Mouse (Mus musculus): ENCODE measurements around the gene Gm10803. TPM values are rescaled to one million over a fixed set of nuclear protein-coding genes. Genes with fewer than 3 reads are reported as not detected.

Gene Gm10803
- polyA plus RNA-seq, 1 experiment from 2014 or later = not detected

- Histone ChIP-seq H3K36me3 (no peaks in the 10 kb centered on the region), H3K9ac (no peak overlapping the region), H3K4me2 (no peak overlapping the region), H3K4me1 (no peaks in the 10 kb centered on the region), H3K4me3 (no peak overlapping the region), H3K9me3 (replicated peaks) (no peaks in the 10 kb centered on the region), H3K27me3 (replicated peaks) (0 out of 2 replicates have a peak, but pooled peaks cover 4% of the 10 kb centered on the region), H3K27ac (no peak overlapping the region)
- WGBS (ENCODE audit: insufficient replicate concordance) = 72% methylated on average over 2 of the region's 2 CpGs
- no peak for ATAC-seq
Measured at GRCm38 (mm10) chr2:93541771-93542170, 18.6 kb upstream of the Gm10803 start.

DNA sequence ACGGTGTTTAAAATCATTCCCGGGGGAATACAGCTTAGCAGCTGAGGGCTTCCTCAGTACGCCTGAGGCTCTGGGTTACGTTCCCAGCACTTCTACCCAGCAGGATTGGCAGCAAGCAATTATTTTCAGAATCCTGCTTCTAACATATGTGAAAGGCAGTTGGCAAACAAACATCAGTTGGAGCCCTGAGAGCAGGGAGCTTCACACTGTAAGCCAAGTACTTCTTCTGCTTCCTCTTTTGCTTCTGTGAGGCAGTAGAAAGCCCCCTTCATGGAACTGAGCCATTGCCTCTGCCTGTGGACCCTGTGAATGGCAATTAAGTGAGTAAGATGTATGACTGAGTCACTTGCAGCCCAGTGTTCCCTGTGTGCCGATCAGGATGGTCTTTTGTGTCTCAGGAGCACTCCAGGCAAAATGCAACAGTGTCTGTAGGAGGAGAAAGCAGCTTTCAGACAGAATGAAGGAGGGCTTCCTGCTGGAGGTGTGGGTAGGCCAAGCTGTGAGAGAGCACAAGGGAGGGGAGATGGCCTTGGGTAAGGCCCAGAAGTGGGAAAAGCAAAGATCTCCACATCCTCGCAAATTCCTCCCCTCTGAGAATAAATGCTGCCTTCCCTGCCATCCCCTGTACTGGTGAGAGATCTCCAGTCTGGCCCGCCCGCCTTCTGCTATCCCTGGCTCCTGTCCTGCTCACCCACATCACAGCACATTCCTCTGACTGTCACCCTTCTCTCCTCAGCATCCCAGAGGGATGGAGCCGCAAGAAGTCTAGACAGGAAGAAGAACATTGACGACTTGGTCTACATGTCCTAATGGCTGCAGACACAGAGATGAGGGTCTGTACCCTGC is 7.5 kb upstream of the Gm10803 start:
- H3K27me3 ChIP-seq (replicated peaks) = no peaks in the 10 kb centered on the region
- WGBS (ENCODE audit: insufficient replicate concordance) = 56% methylated on average over 10 of the region's 10 CpGs
- H3K4me1 ChIP-seq = no peaks in the 10 kb centered on the region
- no peak overlapping the region for H3K27ac ChIP-seq
- H3K36me3 ChIP-seq = no peaks in the 10 kb centered on the region
- H3K9ac ChIP-seq = no peak overlapping the region
- H3K4me2 ChIP-seq = no peak overlapping the region
- H3K4me3 ChIP-seq = no peak overlapping the region
- ATAC-seq = no peak
- no peaks in the 10 kb centered on the region for H3K9me3 ChIP-seq (replicated peaks)

DNA sequence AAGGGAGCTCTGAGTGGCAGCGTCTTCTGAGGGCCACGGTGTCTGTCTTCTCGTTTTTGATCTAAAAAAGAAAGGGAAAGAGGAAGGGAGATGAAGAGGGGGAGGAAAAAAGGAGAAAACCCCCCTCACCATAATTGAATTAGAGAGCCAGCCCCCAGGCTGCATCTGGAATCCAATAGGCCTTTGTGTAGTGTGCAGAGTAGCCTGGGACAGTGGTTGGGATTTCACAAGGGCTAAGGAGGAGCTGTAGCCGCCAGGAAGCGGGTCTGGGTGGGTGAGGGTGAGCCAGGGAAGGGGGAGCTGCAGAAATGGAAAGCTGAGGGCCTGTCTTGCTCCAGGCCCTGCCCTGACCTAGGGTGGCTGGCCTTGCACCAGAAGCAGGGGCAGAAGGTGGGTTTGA is 6.5 kb upstream of the Gm10803 start:
- 49% methylated on average over 5 of the region's 5 CpGs for WGBS (ENCODE audit: insufficient replicate concordance)
- no peak for ATAC-seq
- Histone ChIP-seq H3K27me3 (replicated peaks) (no peaks in the 10 kb centered on the region), H3K4me3 (no peak overlapping the region), H3K27ac (no peak overlapping the region), H3K9ac (no peak overlapping the region), H3K4me2 (no peak overlapping the region), H3K4me1 (no peaks in the 10 kb centered on the region), H3K36me3 (no peaks in the 10 kb centered on the region), H3K9me3 (replicated peaks) (no peaks in the 10 kb centered on the region)

DNA sequence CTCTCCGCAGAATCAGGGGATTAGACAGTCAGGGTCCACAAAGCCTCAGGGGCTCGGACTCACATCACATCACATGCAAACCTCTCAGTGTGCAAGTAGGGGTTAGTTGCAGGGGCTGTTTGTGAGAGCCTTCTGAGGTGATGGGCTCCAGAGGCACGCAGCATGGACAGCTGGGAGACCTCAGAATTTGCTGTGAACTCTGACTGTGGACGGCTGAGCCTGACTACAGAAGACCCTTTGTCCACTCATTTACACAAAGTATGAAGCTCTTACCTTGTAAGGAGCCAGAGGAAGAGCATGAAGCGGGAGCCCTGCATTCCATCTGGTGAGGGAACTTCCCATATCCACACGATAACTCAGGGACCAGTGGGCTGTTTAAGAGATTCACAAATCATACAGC is 5.3 kb downstream of the Gm10803 start:
- Histone ChIP-seq H3K4me3 (no peak overlapping the region), H3K36me3 (no peaks in the 10 kb centered on the region), H3K9ac (no peak overlapping the region), H3K4me1 (no peaks in the 10 kb centered on the region), H3K9me3 (replicated peaks) (no peaks in the 10 kb centered on the region), H3K27ac (no peak overlapping the region), H3K4me2 (no peak overlapping the region), H3K27me3 (replicated peaks) (no peaks in the 10 kb centered on the region; the same call in 1 of the 2 replicates)
- no peak for ATAC-seq
- 53% methylated on average over 6 of the region's 6 CpGs for WGBS (ENCODE audit: insufficient replicate concordance)

DNA sequence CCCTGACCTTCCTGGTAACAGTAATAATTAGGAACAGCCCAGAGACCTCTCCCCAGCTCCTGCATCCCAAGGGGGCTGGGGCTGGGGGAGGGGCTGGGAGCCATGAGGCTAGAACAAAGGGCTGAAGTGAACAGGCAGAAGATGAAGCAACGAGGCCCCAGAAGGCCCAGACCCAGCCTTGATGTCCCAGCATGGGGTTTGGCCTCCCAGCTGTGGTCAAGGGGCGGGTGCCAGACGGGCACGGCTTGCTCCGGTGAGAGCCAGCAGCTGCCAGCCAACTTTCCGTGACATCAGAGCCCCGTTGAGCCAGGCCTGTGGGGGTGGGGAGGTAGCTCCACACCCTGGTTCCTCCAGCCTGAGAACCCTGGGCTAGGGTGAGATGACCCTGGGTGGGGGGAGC is 7.3 kb downstream of the Gm10803 start:
- H3K36me3 ChIP-seq = no peaks in the 10 kb centered on the region
- no peaks in the 10 kb centered on the region for H3K9me3 ChIP-seq (replicated peaks)
- WGBS (ENCODE audit: insufficient replicate concordance) = 57% methylated on average over 7 of the region's 7 CpGs
- ATAC-seq = no peak
- no peak overlapping the region for H3K4me2 ChIP-seq
- H3K27ac ChIP-seq = no peak overlapping the region
- no peaks in the 10 kb centered on the region; the same call in 1 of the 2 replicates for H3K27me3 ChIP-seq (replicated peaks)
- no peak overlapping the region for H3K4me3 ChIP-seq
- H3K4me1 ChIP-seq = no peaks in the 10 kb centered on the region
- H3K9ac ChIP-seq = no peak overlapping the region

DNA sequence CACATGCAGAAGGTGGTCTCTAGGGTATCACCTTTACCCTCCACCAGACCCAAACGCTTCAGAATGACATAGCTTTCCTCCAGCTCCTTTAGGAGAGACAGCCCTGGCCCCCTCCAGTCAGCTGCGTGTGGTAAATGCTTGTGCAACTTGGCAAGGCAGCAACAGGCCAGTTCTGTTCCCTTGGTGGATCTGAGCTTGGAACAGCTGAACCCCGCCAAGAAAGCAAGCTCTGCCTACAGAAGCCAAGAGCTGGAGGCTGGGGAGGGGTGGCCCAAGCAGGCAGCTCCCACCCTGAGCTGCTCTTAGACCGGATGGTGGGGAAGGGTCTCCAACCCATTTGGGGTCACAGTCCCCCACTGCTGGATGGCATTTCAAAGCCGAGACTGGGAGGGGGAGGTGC is 12.2 kb downstream of the Gm10803 start:
- H3K4me1 ChIP-seq = no peaks in the 10 kb centered on the region
- no peak overlapping the region for H3K4me3 ChIP-seq
- no peak overlapping the region for H3K4me2 ChIP-seq
- H3K9me3 ChIP-seq (replicated peaks) = no peaks in the 10 kb centered on the region
- no peaks in the 10 kb centered on the region; the same call in 1 of the 2 replicates for H3K27me3 ChIP-seq (replicated peaks)
- no peak for ATAC-seq
- 46% methylated on average over 5 of the region's 5 CpGs for WGBS (ENCODE audit: insufficient replicate concordance)
- no peaks in the 10 kb centered on the region for H3K36me3 ChIP-seq
- H3K9ac ChIP-seq = no peak overlapping the region
- H3K27ac ChIP-seq = no peak overlapping the region

GRCm38 (mm10) chr2:93581271-93581670 is 20.9 kb downstream of the Gm10803 start:
- no peaks in the 10 kb centered on the region for H3K4me1 ChIP-seq
- H3K27ac ChIP-seq = no peak overlapping the region
- no peaks in the 10 kb centered on the region for H3K9me3 ChIP-seq (replicated peaks)
- no peaks in the 10 kb centered on the region for H3K36me3 ChIP-seq
- no peak overlapping the region for H3K4me3 ChIP-seq
- H3K4me2 ChIP-seq = no peak overlapping the region
- WGBS (ENCODE audit: insufficient replicate concordance) = 23% methylated on average over 3 of the region's 3 CpGs
- no peak overlapping the region for H3K9ac ChIP-seq
- 0 out of 2 replicates have a peak, but pooled peaks cover 3% of the 10 kb centered on the region for H3K27me3 ChIP-seq (replicated peaks)
- ATAC-seq = no peak

- Histone ChIP-seq H3K4me2 (no peak overlapping the region), H3K27ac (no peak overlapping the region), H3K9me3 (replicated peaks) (no peaks in the 10 kb centered on the region), H3K4me3 (no peak overlapping the region), H3K36me3 (no peaks in the 10 kb centered on the region), H3K27me3 (replicated peaks) (no peaks in the 10 kb centered on the region), H3K4me1 (no peaks in the 10 kb centered on the region), H3K9ac (no peak overlapping the region)
- WGBS (ENCODE audit: insufficient replicate concordance) = 35% methylated on average over 1 of the region's 1 CpGs
- ATAC-seq = no peak
Measured at GRCm38 (mm10) chr2:93585821-93586220, 25.5 kb downstream of the Gm10803 start.

- no peaks in the 10 kb centered on the region for H3K9me3 ChIP-seq (replicated peaks)
- 60% methylated on average over 6 of the region's 6 CpGs for WGBS (ENCODE audit: insufficient replicate concordance)
- ATAC-seq = no peak
- H3K36me3 ChIP-seq = no peaks in the 10 kb centered on the region
- H3K4me1 ChIP-seq = no peaks in the 10 kb centered on the region
- no peak overlapping the region for H3K4me2 ChIP-seq
- H3K4me3 ChIP-seq = no peak overlapping the region
- H3K27me3 ChIP-seq (replicated peaks) = no peaks in the 10 kb centered on the region
- H3K9ac ChIP-seq = no peak overlapping the region
- H3K27ac ChIP-seq = no peak overlapping the region
Measured at GRCm38 (mm10) chr2:93587446-93587845, 27.1 kb downstream of the Gm10803 start.

- no peaks in the 10 kb centered on the region; the same call in 1 of the 2 replicates for H3K27me3 ChIP-seq (replicated peaks)
- H3K4me2 ChIP-seq = no peak overlapping the region
- H3K27ac ChIP-seq = no peak overlapping the region
- no peaks in the 10 kb centered on the region for H3K4me1 ChIP-seq
- no peaks in the 10 kb centered on the region for H3K36me3 ChIP-seq
- H3K9me3 ChIP-seq (replicated peaks) = no peaks in the 10 kb centered on the region
- no peak overlapping the region for H3K9ac ChIP-seq
- no peak overlapping the region for H3K4me3 ChIP-seq
- WGBS (ENCODE audit: insufficient replicate concordance) = 16% methylated on average over 4 of the region's 4 CpGs
- ATAC-seq = no peak
Measured at GRCm38 (mm10) chr2:93589875-93590274, 29.5 kb downstream of the Gm10803 start.

GRCm38 (mm10) chr2:93591706-93592105 is 31.3 kb downstream of the Gm10803 start:
- Histone ChIP-seq H3K4me1 (no peaks in the 10 kb centered on the region), H3K4me2 (no peak overlapping the region), H3K4me3 (no peak overlapping the region), H3K9ac (no peak overlapping the region), H3K27ac (no peak overlapping the region), H3K36me3 (no peaks in the 10 kb centered on the region), H3K9me3 (replicated peaks) (no peaks in the 10 kb centered on the region), H3K27me3 (replicated peaks) (no peaks in the 10 kb centered on the region; the same call in 1 of the 2 replicates)
- 27% methylated on average over 2 of the region's 2 CpGs for WGBS (ENCODE audit: insufficient replicate concordance)
- no peak for ATAC-seq

- ATAC-seq = no peak
Measured at GRCm38 (mm10) chr2:93592164-93592790, 31.9 kb downstream of the Gm10803 start.

More at GRCm38 (mm10) chr2:93592164-93592790, 31.9 kb downstream of the Gm10803 start:
- H3K27ac ChIP-seq = no peak overlapping the region
- no peaks in the 10 kb centered on the region for H3K9me3 ChIP-seq (replicated peaks)
- H3K4me1 ChIP-seq = no peaks in the 10 kb centered on the region
- H3K4me3 ChIP-seq = no peak overlapping the region
- 42% methylated on average over 11 of the region's 11 CpGs for WGBS (ENCODE audit: insufficient replicate concordance)
- no peaks in the 10 kb centered on the region for H3K36me3 ChIP-seq
- H3K4me2 ChIP-seq = no peak overlapping the region
- no peaks in the 10 kb centered on the region; the same call in 1 of the 2 replicates for H3K27me3 ChIP-seq (replicated peaks)
- H3K9ac ChIP-seq = no peak overlapping the region
